Mouse (Mus musculus): ENCODE results near the gene Gm10153. TPM values are rescaled to one million over a fixed set of nuclear protein-coding genes. Genes with fewer than 3 reads are reported as not detected.

Gene Gm10153
- polyA plus RNA-seq, 1 experiment from 2014 or later = not detected

Other genes starting within 250 kb of the Gm10153 start
- 13.8 and 15.5 TPM in 2 replicates for gene Brsk2, start 240.6 kb downstream of the Gm10153 start, polyA plus RNA-seq (2014; fragmentation: Nextera tagmentation; extraction: Ambion mirVana)
- 52.9 and 55.9 TPM in 2 replicates for gene Mob2, start 129.3 kb downstream of the Gm10153 start, polyA plus RNA-seq (2014; fragmentation: Nextera tagmentation; extraction: Ambion mirVana)
- 22.6 and 28.1 TPM in 2 replicates for gene Dusp8, start 94.5 kb downstream of the Gm10153 start, polyA plus RNA-seq (2014; fragmentation: Nextera tagmentation; extraction: Ambion mirVana)
- gene Gm45618, start 69.7 kb downstream of the Gm10153 start, polyA plus RNA-seq (2014; fragmentation: Nextera tagmentation; extraction: Ambion mirVana) = 0.31 TPM in 1 of 2 replicates, not detected in the other
- gene Gm39115, start 54.4 kb downstream of the Gm10153 start, polyA plus RNA-seq (2014; fragmentation: Nextera tagmentation; extraction: Ambion mirVana) = not detected in 2 replicates
- not detected in 2 replicates for gene Gm45337, start 45.8 kb downstream of the Gm10153 start, polyA plus RNA-seq (2014; fragmentation: Nextera tagmentation; extraction: Ambion mirVana)
- not detected in 2 replicates for gene Gm29735, start 33.3 kb downstream of the Gm10153 start, polyA plus RNA-seq (2014; fragmentation: Nextera tagmentation; extraction: Ambion mirVana)
- not detected in 2 replicates for gene Gm4553, start 24.6 kb downstream of the Gm10153 start, polyA plus RNA-seq (2014; fragmentation: Nextera tagmentation; extraction: Ambion mirVana)
- gene Krtap5-2, start 14.4 kb downstream of the Gm10153 start, polyA plus RNA-seq (2014; fragmentation: Nextera tagmentation; extraction: Ambion mirVana) = not detected in 2 replicates
- not detected in 2 replicates for gene Krtap5-3, start 11.0 kb upstream of the Gm10153 start, polyA plus RNA-seq (2014; fragmentation: Nextera tagmentation; extraction: Ambion mirVana)
- gene Gm7579, start 21.5 kb upstream of the Gm10153 start, polyA plus RNA-seq (2014; fragmentation: Nextera tagmentation; extraction: Ambion mirVana) = not detected in 2 replicates
- not detected in 2 replicates for gene Krtap5-5, start 39.6 kb upstream of the Gm10153 start, polyA plus RNA-seq (2014; fragmentation: Nextera tagmentation; extraction: Ambion mirVana)
- not detected in 2 replicates for gene Gm40460, start 50.7 kb upstream of the Gm10153 start, polyA plus RNA-seq (2014; fragmentation: Nextera tagmentation; extraction: Ambion mirVana)
- not detected in 2 replicates for gene Gm2431, start 68.0 kb upstream of the Gm10153 start, polyA plus RNA-seq (2014; fragmentation: Nextera tagmentation; extraction: Ambion mirVana)
- not detected in 2 replicates for gene Gm4559, start 84.0 kb upstream of the Gm10153 start, polyA plus RNA-seq (2014; fragmentation: Nextera tagmentation; extraction: Ambion mirVana)
- gene Krtap5-1, start 106.7 kb upstream of the Gm10153 start, polyA plus RNA-seq (2014; fragmentation: Nextera tagmentation; extraction: Ambion mirVana) = not detected in 2 replicates
- gene Krtap5-4, start 113.2 kb upstream of the Gm10153 start, polyA plus RNA-seq (2014; fragmentation: Nextera tagmentation; extraction: Ambion mirVana) = not detected in 2 replicates
- 0.24 and 0.32 TPM in 2 replicates for gene Ifitm10, start 183.4 kb upstream of the Gm10153 start, polyA plus RNA-seq (2014; fragmentation: Nextera tagmentation; extraction: Ambion mirVana)
- not detected in 2 replicates for gene Gm49369, start 192.3 kb upstream of the Gm10153 start, polyA plus RNA-seq (2014; fragmentation: Nextera tagmentation; extraction: Ambion mirVana)
- 129 and 147 TPM in 2 replicates for gene Ctsd, start 197.6 kb upstream of the Gm10153 start, polyA plus RNA-seq (2014; fragmentation: Nextera tagmentation; extraction: Ambion mirVana)
- not detected in 2 replicates for gene Syt8, start 244.5 kb upstream of the Gm10153 start, polyA plus RNA-seq (2014; fragmentation: Nextera tagmentation; extraction: Ambion mirVana)

Data from forebrain, embryonic 11.5 days (tissue).